Mouse (Mus musculus) E14TG2a.4 (cell line): ENCODE data around the gene 1700029I15Rik.
A peak's percentile ranks its signal among the peaks of the same experiment; 100 is the strongest.

Source experiments
- H3K27me3 ChIP-seq: 2 replicates; pipeline ENCODE4 v1.6.1; 2014; ENCODE audit warnings: low read length, control low read depth; ENCODE audit not compliant: insufficient read depth
- H3K36me3 ChIP-seq: 2 replicates; pipeline ENCODE4 v1.6.1; 2014; ENCODE audit warnings: low read length, control low read depth; ENCODE audit not compliant: insufficient read depth
- H3K4me1 ChIP-seq: replicated peaks from 2 replicates; pipeline ENCODE4 v1.6.1; 2014; ENCODE audit warnings: low read depth, low read length, control low read depth
- H3K4me3 ChIP-seq: replicated peaks from 2 replicates; pipeline ENCODE4 v1.5.1; 2014; ENCODE audit warnings: mild to moderate bottlenecking, low read length
- H3K9me3 ChIP-seq: 2 replicates; pipeline ENCODE4 v1.6.1; 2014; ENCODE audit warnings: low read length, control low read depth
- CTCF ChIP-seq: conservative IDR thresholded peaks from 2 replicates; pipeline ENCODE4 v1.5.1; 2014; ENCODE audit warnings: low read length
- NANOG ChIP-seq: IDR thresholded peaks from 2 replicates; pipeline ENCODE4 v1.6.1; 2014; ENCODE audit warnings: borderline replicate concordance, low read length, mixed read lengths
- POU5F1 ChIP-seq: IDR thresholded peaks from 2 replicates; pipeline ENCODE4 v1.6.1; 2014; ENCODE audit warnings: low read length, borderline replicate concordance

The 1700029I15Rik gene

GRCm38 (mm10) chr2:92377320-92377719, 5.0 kb upstream of the 1700029I15Rik start:
- Histone ChIP-seq H3K4me1 (peaks cover 55% of the 10 kb centered on the region), H3K27me3 (no peaks in the 10 kb centered on the region), H3K36me3 (peaks cover 52% of the 10 kb centered on the region), H3K9me3 (no peaks in the 10 kb centered on the region), H3K4me3 (no peak overlapping the region)
- no peak for TF ChIP-seq POU5F1
- TF ChIP-seq CTCF: no peak
- TF ChIP-seq NANOG: no peak

- Histone ChIP-seq H3K4me3 (no peak overlapping the region), H3K9me3 (no peaks in the 10 kb centered on the region), H3K27me3 (no peaks in the 10 kb centered on the region), H3K4me1 (peaks cover 40% of the 10 kb centered on the region), H3K36me3 (peaks cover 75% of the 10 kb centered on the region)
- TF ChIP-seq POU5F1 (no peak), CTCF (no peak), NANOG (no peak)
Measured at GRCm38 (mm10) chr2:92379783-92380494, 2.4 kb upstream of the 1700029I15Rik start.

DNA sequence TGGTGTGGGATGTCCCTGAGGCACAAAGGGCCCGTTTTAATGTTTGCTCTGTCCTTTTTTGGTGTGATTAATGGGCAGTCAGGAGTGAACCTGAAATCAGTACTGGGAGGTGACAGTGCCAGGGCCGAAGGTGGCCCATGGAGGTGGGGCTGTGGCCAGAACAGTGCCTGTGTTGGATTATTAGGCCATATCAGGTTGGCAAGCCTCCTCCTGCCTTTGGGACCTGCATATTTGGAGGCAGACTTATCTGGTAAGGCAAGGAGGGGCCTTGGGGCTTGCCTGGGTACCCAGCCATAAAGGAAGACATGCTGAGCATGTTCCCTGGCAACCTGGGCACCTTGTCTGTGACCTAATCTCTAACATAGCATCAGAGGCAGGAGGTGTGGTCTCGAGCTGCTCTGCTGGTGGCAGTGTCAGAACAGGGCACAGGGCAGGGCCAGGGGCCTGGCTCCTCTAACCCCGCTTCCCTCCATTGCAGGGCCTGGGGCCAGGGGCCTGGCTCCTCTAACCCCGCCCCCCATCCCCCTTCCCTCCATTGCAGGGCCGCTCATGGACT, 1.8 kb upstream of the 1700029I15Rik start:
- Histone ChIP-seq H3K27me3 (no peaks in the 10 kb centered on the region), H3K4me3 (no peak overlapping the region), H3K36me3 (peaks cover 82% of the 10 kb centered on the region), H3K9me3 (no peaks in the 10 kb centered on the region), H3K4me1 (peaks cover 46% of the 10 kb centered on the region)
- TF ChIP-seq NANOG (no peak), CTCF (no peak), POU5F1 (no peak)

GRCm38 (mm10) chr2:92381161-92381560, 1.2 kb upstream of the 1700029I15Rik start:
- Histone ChIP-seq H3K27me3 (no peaks in the 10 kb centered on the region), H3K36me3 (peaks cover 87% of the 10 kb centered on the region), H3K9me3 (no peaks in the 10 kb centered on the region), H3K4me1 (peaks cover 46% of the 10 kb centered on the region), H3K4me3 (no peak overlapping the region)
- TF ChIP-seq CTCF (no peak), POU5F1 (no peak), NANOG (no peak)

- peaks cover 93% of the 10 kb centered on the region for H3K36me3 ChIP-seq
- H3K4me1 ChIP-seq: peaks cover 48% of the 10 kb centered on the region
- H3K27me3 ChIP-seq: peaks cover 12% of the 10 kb centered on the region
- TF ChIP-seq CTCF (no peak), NANOG (no peak), POU5F1 (no peak)
- H3K9me3 ChIP-seq: no peaks in the 10 kb centered on the region
- H3K4me3 ChIP-seq: no peak overlapping the region
Measured at GRCm38 (mm10) chr2:92382759-92383158, 421 bp downstream of the 1700029I15Rik start.

- Histone ChIP-seq H3K4me3 (no peak overlapping the region), H3K9me3 (no peaks in the 10 kb centered on the region), H3K36me3 (peaks cover 80% of the 10 kb centered on the region), H3K4me1 (peaks cover 56% of the 10 kb centered on the region), H3K27me3 (peaks cover 23% of the 10 kb centered on the region)
- no peak for TF ChIP-seq CTCF
- TF ChIP-seq POU5F1: no peak
- no peak for TF ChIP-seq NANOG
Measured at GRCm38 (mm10) chr2:92384101-92384500, 1.8 kb downstream of the 1700029I15Rik start.

GRCm38 (mm10) chr2:92385113-92386051, 3.0 kb downstream of the 1700029I15Rik start:
- Histone ChIP-seq H3K4me3 (peak overlapping the region; percentile 20; the same call in 1 of the 2 replicates), H3K4me1 (peaks cover 55% of the 10 kb centered on the region), H3K36me3 (peaks cover 67% of the 10 kb centered on the region), H3K27me3 (peaks cover 23% of the 10 kb centered on the region), H3K9me3 (no peaks in the 10 kb centered on the region)
- TF ChIP-seq NANOG (no peak), POU5F1 (no peak), CTCF (no peak)
